Mouse (Mus musculus) hindbrain, embryonic 14.5 days (tissue): ENCODE results near the gene Mbnl2. TPM values are rescaled to one million over a fixed set of nuclear protein-coding genes. Genes with fewer than 3 reads are reported as not detected.

Experiments used
- polyA plus RNA-seq: library from polyadenylated mRNA; unstranded; fragments of >200 nt; fragmentation: Nextera tagmentation; extraction: Ambion mirVana; gene quantifications from 2 replicates; pipeline ENCODE4 v1.2.1, GENCODE M21; 2014

Mbnl2 gene
- polyA plus RNA-seq, 1 experiment from 2014 or later: 24.4 TPM

Other genes with a start within 250 kb of the Mbnl2 start
- gene Oxgr1, start 233.2 kb upstream of the Mbnl2 start, polyA plus RNA-seq: not detected in 2 replicates
- 25.8 and 29.0 TPM in 2 replicates for gene Rap2a, start 202.8 kb downstream of the Mbnl2 start, polyA plus RNA-seq